Mouse (Mus musculus): ENCODE results near the gene Gm20696.

Gm20696 gene

GRCm38 (mm10) chr6:99388741-99389675 lies 277.6 kb downstream of the Gm20696 start:
- DNase-seq (ENCODE audit: low spot score): peak; percentile 35

GRCm38 (mm10) chr6:99388023-99388422 lies 278.6 kb downstream of the Gm20696 start:
- no peak for DNase-seq (ENCODE audit: low spot score)

GRCm38 (mm10) chr6:99385059-99385604 lies 281.5 kb downstream of the Gm20696 start:
- no peak for DNase-seq (ENCODE audit: low spot score)

- DNase-seq (ENCODE audit: low spot score): no peak
These were observed 282.6 kb downstream of the Gm20696 start for GRCm38 (mm10) chr6:99383846-99384472.

- DNase-seq (ENCODE audit: low spot score): no peak
These were observed 286.5 kb downstream of the Gm20696 start for GRCm38 (mm10) chr6:99380146-99380545.

- no peak for DNase-seq (ENCODE audit: low spot score)
These were observed 287.4 kb downstream of the Gm20696 start for GRCm38 (mm10) chr6:99378997-99379710.

GRCm38 (mm10) chr6:99377716-99378115 lies 288.9 kb downstream of the Gm20696 start:
- no peak for DNase-seq (ENCODE audit: low spot score)

GRCm38 (mm10) chr6:99377131-99377530 lies 289.5 kb downstream of the Gm20696 start:
- DNase-seq (ENCODE audit: low spot score): no peak

GRCm38 (mm10) chr6:99376721-99377120 lies 289.9 kb downstream of the Gm20696 start:
- no peak for DNase-seq (ENCODE audit: low spot score)

GRCm38 (mm10) chr6:99375865-99376264 lies 290.7 kb downstream of the Gm20696 start:
- peak; percentile 5 for DNase-seq (ENCODE audit: low spot score)

GRCm38 (mm10) chr6:99375376-99375775 lies 291.2 kb downstream of the Gm20696 start:
- no peak for DNase-seq (ENCODE audit: low spot score)

GRCm38 (mm10) chr6:99374448-99375271 lies 291.9 kb downstream of the Gm20696 start:
- DNase-seq (ENCODE audit: low spot score): no peak

GRCm38 (mm10) chr6:99372427-99372826 lies 294.2 kb downstream of the Gm20696 start:
- no peak for DNase-seq (ENCODE audit: low spot score)

GRCm38 (mm10) chr6:99372016-99372415 lies 294.6 kb downstream of the Gm20696 start:
- no peak for DNase-seq (ENCODE audit: low spot score)

GRCm38 (mm10) chr6:99369931-99370330 lies 296.7 kb downstream of the Gm20696 start:
- no peak for DNase-seq (ENCODE audit: low spot score)

GRCm38 (mm10) chr6:99369156-99369555 lies 297.4 kb downstream of the Gm20696 start:
- no peak for DNase-seq (ENCODE audit: low spot score)

- DNase-seq (ENCODE audit: low spot score): no peak
These were observed 298.4 kb downstream of the Gm20696 start for GRCm38 (mm10) chr6:99368118-99368753.

GRCm38 (mm10) chr6:99364545-99364944 lies 302.1 kb downstream of the Gm20696 start:
- no peak for DNase-seq (ENCODE audit: low spot score)

- DNase-seq (ENCODE audit: low spot score): no peak
These were observed 306.0 kb downstream of the Gm20696 start for GRCm38 (mm10) chr6:99360581-99360980.

- no peak for DNase-seq (ENCODE audit: low spot score)
These were observed 306.7 kb downstream of the Gm20696 start for GRCm38 (mm10) chr6:99359765-99360499.

Measured in spleen, adult 12 weeks (tissue).